Mouse (Mus musculus) effector memory CD4-positive, alpha-beta T cell, adult 5 months (primary cell): ENCODE results near the gene Rab11fip2. TPM values are rescaled to one million over a fixed set of nuclear protein-coding genes. Genes with fewer than 3 reads are reported as not detected.

Experiments
- polyA plus RNA-seq: library from polyadenylated mRNA; unstranded; fragments of 100-300 nt; shearing (Covaris generic); gene quantifications from one replicate; pipeline ENCODE4 v1.2.1, GENCODE M21; 2017

Gene Rab11fip2
- 3.9 TPM for polyA plus RNA-seq

GRCm38 (mm10) chr19:59943322-59943871 is at the start of gene Rab11fip2:
TSS of gene Rab11fip2 (minus strand) at chr19:59943654.

